Mouse (Mus musculus): ENCODE results near the gene BC051019.

- no peak for TF ChIP-seq CTCF (IDR thresholded peaks at IDR 0.05; ENCODE audit: insufficient read depth, low read depth, low read length)
- no peak for TF ChIP-seq POLR2A (IDR thresholded peaks at IDR 0.05; ENCODE audit: insufficient read depth, low read depth, low read length)
Observed at GRCm38 (mm10) chr7:109700213-109700612, 23.4 kb downstream of the BC051019 start.
